Mouse (Mus musculus): Measurements from ENCODE around the gene Ascl3.

GRCm38 (mm10) chr7:109695339-109695726, 36.2 kb downstream of the Ascl3 start:
- TF ChIP-seq CTCF (IDR thresholded peaks at IDR 0.05; ENCODE audit: control insufficient read depth, insufficient read depth, insufficient read length) (no peak), MAX (IDR thresholded peaks at IDR 0.05) (no peak), USF1 (IDR thresholded peaks at IDR 0.05; ENCODE audit: low read depth) (no peak), CEBPB (IDR thresholded peaks at IDR 0.05; ENCODE audit: low read depth) (no peak), FOSL1 (IDR thresholded peaks at IDR 0.05; ENCODE audit: insufficient read depth, low read length, poor library complexity, severe bottlenecking) (no peak)
